Mouse (Mus musculus) frontal cortex, adult 2 months (tissue): ENCODE data around the gene Fam90a1a. TPM values are rescaled to one million over a fixed set of nuclear protein-coding genes. Genes with fewer than 3 reads are reported as not detected.

Source experiments
- DNase-seq, 2 experiments: peaks; one replicate each; pipeline ENCODE4 v3.0.0; 2022; ENCODE audit warnings: low spot score in 1 of 2; ENCODE audit errors: extremely low spot score in 1 of 2
- polyA plus RNA-seq: library from polyadenylated mRNA; depleted of rRNA; stranded (reverse); fragments of >200 nt; gene quantifications from 2 replicates; pipeline ENCODE4 v1.2.3, GENCODE M21; 2012; rRNA removed

Gene Fam90a1a
- polyA plus RNA-seq, 1 experiment = not detected

DNA sequence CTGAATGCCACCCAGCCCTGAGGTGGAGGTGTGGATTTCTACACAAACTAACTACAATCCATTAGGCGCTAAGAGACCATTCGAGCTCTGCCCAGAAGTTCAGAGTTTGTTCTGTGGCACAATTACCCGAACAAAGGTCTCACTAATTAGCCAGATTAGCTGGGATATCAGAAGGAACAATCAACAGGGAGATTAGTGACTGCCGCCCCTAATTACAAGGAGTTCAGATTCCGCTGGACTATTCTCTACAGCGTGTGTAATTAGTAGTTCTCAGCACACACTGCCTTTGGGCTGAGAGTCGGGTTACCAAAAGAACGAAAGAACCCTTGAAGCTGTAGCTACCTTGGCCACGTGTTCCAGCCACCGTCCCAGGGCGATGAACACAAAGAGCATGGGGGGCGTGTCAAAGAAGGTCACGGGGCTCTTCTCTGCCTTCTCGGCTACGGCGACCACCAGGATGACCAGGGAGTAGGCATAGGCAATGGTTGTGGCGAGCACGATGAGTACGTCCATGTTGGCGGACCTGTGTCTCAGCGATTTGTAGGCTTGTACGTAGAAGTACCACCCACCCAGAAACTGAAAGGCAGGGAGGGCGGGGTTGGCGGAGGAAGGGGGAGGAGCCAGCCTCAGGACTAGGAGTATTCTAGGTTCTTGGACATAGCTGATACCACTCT, 54.7 kb downstream of the Fam90a1a start:
- DNase-seq = no peak

Other genes starting within 250 kb of the Fam90a1a start
- not detected in 2 replicates for gene Defa24, start 224.2 kb upstream of the Fam90a1a start, polyA plus RNA-seq
- gene Defb50, start 135.2 kb upstream of the Fam90a1a start, polyA plus RNA-seq = not detected in 2 replicates
- not detected in 2 replicates for gene Defb2, start 118.8 kb upstream of the Fam90a1a start, polyA plus RNA-seq
- not detected in 2 replicates for gene Defb10, start 99.8 kb upstream of the Fam90a1a start, polyA plus RNA-seq
- not detected in 2 replicates for gene Defb9, start 73.3 kb upstream of the Fam90a1a start, polyA plus RNA-seq
- gene Defb11, start 52.3 kb upstream of the Fam90a1a start, polyA plus RNA-seq = not detected in 2 replicates
- not detected in 2 replicates for gene Defb15, start 26.0 kb upstream of the Fam90a1a start, polyA plus RNA-seq
- gene Defb35, start 20.4 kb upstream of the Fam90a1a start, polyA plus RNA-seq = not detected in 2 replicates
- gene Defb13, start 12.0 kb upstream of the Fam90a1a start, polyA plus RNA-seq = not detected in 2 replicates
- not detected in 2 replicates for gene Ccdc70, start 11.1 kb downstream of the Fam90a1a start, polyA plus RNA-seq
- 1.5 and 1.9 TPM in 2 replicates for gene Atp7b, start 101.6 kb downstream of the Fam90a1a start, polyA plus RNA-seq
- 11.4 and 12.8 TPM in 2 replicates for gene Alg11, start 102.0 kb downstream of the Fam90a1a start, polyA plus RNA-seq
- gene Nek5, start 166.3 kb downstream of the Fam90a1a start, polyA plus RNA-seq = 0.13 and 0.32 TPM in 2 replicates
- 3.8 and 4.4 TPM in 2 replicates for gene Nek3, start 207.7 kb downstream of the Fam90a1a start, polyA plus RNA-seq
- 1.2 and 1.5 TPM in 2 replicates for gene Ckap2, start 227.1 kb downstream of the Fam90a1a start, polyA plus RNA-seq
- 15.1 and 16.5 TPM in 2 replicates for gene Vps36, start 234.1 kb downstream of the Fam90a1a start, polyA plus RNA-seq